Comparison of ENCODE assay signal across 18 mouse cellular contexts in genomic region chr14:103058998-103059397, GRCm38 (mm10). TPM values are rescaled to one million over a fixed set of nuclear protein-coding genes. Genes with fewer than 3 reads are reported as not detected.
DNase-seq lines count a peak whose midpoint lies in the region; ATAC-seq lines count a peak whose summit lies in the region.
"Had no signal": no experiment of that assay in that cellular context is flagged by ENCODE, and none has a peak within 500 bp of the region (broad histone marks: within the 10 kb centered on the region; RNA-seq: fewer than 3 reads in every experiment).

No protein-coding gene starts in this region.

- no peaks in the 10 kb centered on the region for H3K36me3 ChIP-seq in liver, embryonic 11.5 days (ENCODE audit: control insufficient read depth, insufficient read depth, low read length)
- H3K36me3 ChIP-seq: kidney, embryonic 15.5 days; limb, embryonic 15.5 days had no signal

- 42% methylated on average over 1 of the region's 1 CpGs for WGBS in liver, embryonic 11.5 days

- intact Hi-C loops in left cerebral cortex, postnatal 14 days (cut with DNase I): no loop called here

- no peak overlapping the region for H3K4me3 ChIP-seq in liver, embryonic 11.5 days (ENCODE audit: low read depth, low read length)
- H3K4me3 ChIP-seq: kidney, embryonic 15.5 days; limb, embryonic 15.5 days; myocyte had no signal

- no peak overlapping the region for H3K4me2 ChIP-seq in liver, embryonic 11.5 days
- H3K4me2 ChIP-seq: kidney, embryonic 15.5 days; limb, embryonic 15.5 days had no signal

- H3K4me1 ChIP-seq in liver, embryonic 11.5 days (replicated peaks; ENCODE audit: control insufficient read depth, insufficient read depth, low read length): no peaks in the 10 kb centered on the region
- H3K4me1 ChIP-seq: kidney, embryonic 15.5 days; limb, embryonic 15.5 days had no signal

- ATAC-seq in liver, embryonic 11.5 days (replicated peaks; ENCODE audit: low FRiP score): peak; percentile 39; the same call in 1 of the 2 replicates
- peak; percentile 90 for ATAC-seq in monocyte, adult 5-6 weeks (replicated peaks; ENCODE audit: insufficient number of reproducible peaks, low FRiP score, low TSS enrichment, poor library complexity, severe bottlenecking)
- ATAC-seq: forebrain, embryonic 16.5 days; hindbrain, embryonic 16.5 days; Patski had no signal

- no peaks in the 10 kb centered on the region for H3K9me3 ChIP-seq in liver, embryonic 11.5 days (ENCODE audit: control insufficient read depth, low read length)
- H3K9me3 ChIP-seq: kidney, embryonic 15.5 days; limb, embryonic 15.5 days had no signal

- H3K27me3 ChIP-seq in liver, embryonic 11.5 days (replicated peaks; ENCODE audit: control insufficient read depth, insufficient read depth, low read length): no peaks in the 10 kb centered on the region
- H3K27me3 ChIP-seq: kidney, embryonic 15.5 days; limb, embryonic 15.5 days; Patski had no signal

- H3K9ac ChIP-seq in liver, embryonic 11.5 days (ENCODE audit: low read depth, low read length): no peak overlapping the region
- H3K9ac ChIP-seq: kidney, embryonic 15.5 days; limb, embryonic 15.5 days had no signal

- peak; percentile 16 to 27 for DNase-seq in spleen, postnatal 36 days (ENCODE audit: low spot score in 2 of 2)
- DNase-seq in spleen, adult 18-20 months: no peak
- DNase-seq in liver, embryonic 11.5 days (ENCODE audit: low spot score): no peak
- DNase-seq in lung, postnatal 10 days: peak; percentile 60
- no peak for DNase-seq in urinary bladder, postnatal 36 days (ENCODE audit: low spot score in 2 of 2)
- no peak for DNase-seq in kidney, postnatal 14 days
- no peak for DNase-seq in left cerebral cortex, postnatal 14 days (ENCODE audit: low spot score in 2 of 2)
- DNase-seq: adrenal gland, postnatal 10 days; cerebellum, adult 11 months; thymus, postnatal 4 days had no signal

- no peak overlapping the region for H3K27ac ChIP-seq in liver, embryonic 11.5 days (ENCODE audit: low read depth, low read length)
- H3K27ac ChIP-seq: kidney, embryonic 15.5 days; limb, embryonic 15.5 days had no signal

RNA-seq across cellular contexts. Expression of gene Cln5, which starts 11.0 kb away (rescaled TPM):
- polyA plus RNA-seq in liver, embryonic 11.5 days (2014; fragmentation: Nextera tagmentation; extraction: Ambion mirVana): 29.4 and 31.8 TPM in 2 replicates
- total RNA-seq in monocyte, adult 5-6 weeks (2017): 56.4 to 63.7 TPM (median 61.5 TPM) in 3 replicates
- 1 to 10 TPM; 6.3 to 7.4 TPM for total RNA-seq in left cerebral cortex, postnatal 14 days (2021)

RNA-seq across cellular contexts. Expression of gene Acod1, which starts 12.2 kb away (rescaled TPM):
- 0.16 and 0.25 TPM in 2 replicates for polyA plus RNA-seq in liver, embryonic 11.5 days (2014; fragmentation: Nextera tagmentation; extraction: Ambion mirVana)
- total RNA-seq in monocyte, adult 5-6 weeks (2017): 3.1 to 10.1 TPM (median 3.6 TPM) in 3 replicates
- not detected for total RNA-seq in left cerebral cortex, postnatal 14 days (2021)
- total RNA-seq: adrenal gland, postnatal 10 days had no signal
- polyA plus RNA-seq: forebrain, embryonic 16.5 days; heart, postnatal 0 days; hindbrain, embryonic 16.5 days; kidney, embryonic 15.5 days; limb, embryonic 15.5 days; myocyte had no signal

RNA-seq across cellular contexts. Expression of gene Fbxl3, which starts 40.4 kb away (rescaled TPM):
- 15.1 and 16.0 TPM in 2 replicates for polyA plus RNA-seq in liver, embryonic 11.5 days (2014; fragmentation: Nextera tagmentation; extraction: Ambion mirVana)
- total RNA-seq in monocyte, adult 5-6 weeks (2017): 179 to 209 TPM (median 190 TPM) in 3 replicates
- total RNA-seq in left cerebral cortex, postnatal 14 days (2021): 10 to 100 TPM; 72.2 to 74.1 TPM

Comparison
In these comparisons a context has a peak if more than half of its experiments do, and no peak if none do; other contexts are left out.
1. DNase-seq: peak in spleen, postnatal 36 days (2 of 2) and lung, postnatal 10 days (single experiment); none in spleen, adult 18-20 months (0 of 2), liver, embryonic 11.5 days (single experiment), urinary bladder, postnatal 36 days (0 of 2), kidney, postnatal 14 days (single experiment) and left cerebral cortex, postnatal 14 days (0 of 2).